Mouse (Mus musculus): ENCODE data around the gene Mex3d.

Gene Mex3d

DNA sequence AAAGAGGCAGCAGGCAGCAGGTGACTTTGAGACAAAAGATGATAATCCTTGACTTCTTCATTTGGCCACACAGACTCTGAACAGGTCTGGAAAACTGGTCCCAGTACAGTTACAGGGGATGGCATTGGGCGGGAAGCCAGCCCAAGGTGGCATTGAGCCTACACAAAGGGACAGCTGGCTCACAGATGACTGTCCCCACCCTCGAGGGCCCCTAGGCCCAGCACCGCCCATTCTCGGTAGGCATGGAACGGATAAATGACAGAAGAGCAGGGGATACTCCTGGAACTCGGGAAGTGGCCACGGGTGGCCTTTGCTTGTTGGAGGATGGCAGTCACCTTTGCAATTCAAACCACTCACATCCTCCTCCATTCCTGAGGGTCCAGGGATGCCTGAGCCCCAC is 2.1 kb downstream of the Mex3d start:
- no peak for DNase-seq

- no peak for DNase-seq
These were observed 2.8 kb downstream of the Mex3d start for GRCm38 (mm10) chr10:80384709-80385108.

- no peak for DNase-seq
These were observed 3.3 kb downstream of the Mex3d start for GRCm38 (mm10) chr10:80384115-80384639.

DNA sequence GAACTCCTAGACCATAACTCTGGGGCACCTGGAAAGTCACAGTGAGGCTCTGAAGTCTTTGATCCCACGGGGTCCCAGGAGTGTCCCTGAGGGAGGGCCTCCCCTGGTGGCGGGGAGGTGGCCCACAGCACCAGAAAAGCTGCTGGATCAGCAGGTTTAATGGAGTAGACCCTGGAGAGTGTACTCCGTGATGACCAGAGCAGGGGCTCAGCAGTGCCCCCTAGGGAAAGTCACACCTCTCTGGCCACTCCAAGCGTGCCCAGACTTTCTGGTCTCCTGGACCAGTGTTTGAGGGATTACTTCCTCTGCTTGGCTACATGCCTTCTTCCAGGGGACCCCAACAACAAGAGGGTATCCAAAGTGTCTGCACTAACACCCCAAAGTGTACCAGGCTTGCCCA is 4.0 kb downstream of the Mex3d start:
- DNase-seq = no peak

DNA sequence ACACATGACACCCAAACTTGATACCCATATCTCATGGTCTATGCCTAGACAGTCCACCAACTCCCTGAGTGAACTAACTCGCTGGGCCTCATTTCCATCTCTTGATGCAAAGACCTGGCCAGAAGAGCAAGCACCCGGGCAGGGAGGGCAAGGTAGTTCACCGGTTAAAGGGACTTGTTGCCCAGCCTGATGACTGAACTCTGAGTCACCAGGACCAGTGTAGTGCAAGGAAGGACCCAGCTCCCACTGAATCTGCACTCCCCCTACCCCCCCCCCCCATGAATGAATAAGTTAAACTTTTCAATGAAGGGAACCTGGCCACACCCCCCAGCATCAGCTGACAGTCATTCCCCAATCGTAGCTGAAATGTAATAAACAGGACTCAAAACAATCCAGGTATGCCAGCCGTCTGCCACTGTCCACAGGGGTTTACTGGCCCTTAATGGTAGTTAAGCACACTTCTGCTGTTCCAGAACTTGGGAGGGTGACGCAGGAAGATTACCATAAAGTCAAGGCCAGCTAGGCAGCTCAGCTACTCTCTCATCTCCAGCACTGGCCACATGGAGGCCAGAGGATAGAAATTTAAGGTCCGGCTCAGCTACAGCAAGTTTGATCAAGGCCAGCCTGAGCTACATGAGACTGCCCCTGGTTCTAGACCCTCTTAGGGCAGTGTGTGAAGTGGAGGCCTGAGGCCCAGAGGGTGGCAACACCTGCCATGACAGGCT is 4.7 kb downstream of the Mex3d start:
- DNase-seq = no peak

GRCm38 (mm10) chr10:80377716-80378115 is 9.7 kb downstream of the Mex3d start:
- DNase-seq = no peak

- DNase-seq = peak; percentile 98
These were observed 11.3 kb downstream of the Mex3d start for GRCm38 (mm10) chr10:80376160-80376559.

- DNase-seq = peak; percentile 75
These were observed 13.4 kb downstream of the Mex3d start for GRCm38 (mm10) chr10:80374063-80374462.

GRCm38 (mm10) chr10:80372706-80373105 is 14.8 kb downstream of the Mex3d start:
- DNase-seq = no peak

- DNase-seq = no peak
These were observed 15.5 kb downstream of the Mex3d start for GRCm38 (mm10) chr10:80371983-80372382.

DNA sequence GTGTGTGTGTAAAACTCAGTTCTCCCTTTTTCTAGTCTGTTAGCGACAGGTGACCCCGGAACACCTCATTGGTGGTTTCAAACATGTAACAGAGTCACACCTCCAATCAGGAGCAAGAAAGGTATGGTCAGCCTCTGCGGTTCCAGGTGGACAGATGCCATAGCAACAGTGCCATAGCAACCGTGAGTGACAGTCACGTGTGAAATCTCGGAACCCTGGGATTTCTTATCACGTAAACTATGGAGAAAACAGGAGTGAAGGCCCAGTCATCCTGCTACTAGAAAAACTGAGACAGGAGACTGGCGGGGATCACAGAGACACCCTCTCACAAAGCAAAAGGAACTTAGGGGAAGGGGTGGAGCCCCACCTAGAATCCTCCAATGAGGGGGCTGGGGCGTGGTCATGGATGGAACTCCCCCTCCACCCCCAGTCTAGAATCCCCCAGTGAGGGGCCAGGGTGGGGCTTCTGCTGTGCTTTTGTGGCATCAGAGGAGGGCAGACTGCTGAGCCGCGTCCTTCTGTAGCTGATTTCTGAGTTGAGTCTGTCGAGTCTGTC is 16.0 kb downstream of the Mex3d start:
- DNase-seq = peak; percentile 64

DNA sequence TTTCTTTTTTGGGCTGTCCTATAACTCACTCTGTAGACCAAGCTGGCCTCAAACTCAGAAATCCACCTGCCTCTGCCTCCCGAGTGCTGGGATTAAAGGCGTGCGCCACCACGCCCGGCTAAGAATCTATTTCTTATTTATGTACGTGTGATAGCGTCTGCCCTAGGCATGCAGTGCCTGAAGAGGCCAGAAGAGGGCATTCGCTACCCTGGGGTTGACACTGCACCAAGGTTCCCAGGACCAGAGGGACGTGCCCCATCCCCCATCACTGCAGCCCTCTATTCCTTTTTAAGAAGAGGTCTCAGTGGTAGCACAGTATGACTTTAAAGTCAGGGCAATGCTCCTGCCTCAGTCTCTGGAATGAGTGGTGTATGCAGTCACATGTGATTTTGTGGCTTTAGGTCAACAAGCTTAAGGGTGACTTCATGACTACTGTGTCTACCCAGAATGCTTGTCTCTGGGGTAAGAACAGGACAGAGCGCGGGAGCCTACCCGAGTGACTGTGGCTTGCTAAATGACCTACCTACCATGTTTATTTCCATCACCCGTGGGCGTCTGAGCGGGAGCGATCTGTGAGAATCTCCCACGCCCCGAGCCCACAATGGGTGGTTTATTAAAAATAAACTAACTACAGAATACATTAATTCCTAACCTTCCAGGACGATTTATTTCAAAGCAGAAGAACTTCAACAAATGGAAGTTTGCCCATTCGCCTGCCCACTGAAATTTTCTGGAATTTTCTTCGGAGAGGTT is 17.3 kb downstream of the Mex3d start:
- DNase-seq = no peak

GRCm38 (mm10) chr10:80368392-80368791 is 19.1 kb downstream of the Mex3d start:
- DNase-seq = no peak

DNA sequence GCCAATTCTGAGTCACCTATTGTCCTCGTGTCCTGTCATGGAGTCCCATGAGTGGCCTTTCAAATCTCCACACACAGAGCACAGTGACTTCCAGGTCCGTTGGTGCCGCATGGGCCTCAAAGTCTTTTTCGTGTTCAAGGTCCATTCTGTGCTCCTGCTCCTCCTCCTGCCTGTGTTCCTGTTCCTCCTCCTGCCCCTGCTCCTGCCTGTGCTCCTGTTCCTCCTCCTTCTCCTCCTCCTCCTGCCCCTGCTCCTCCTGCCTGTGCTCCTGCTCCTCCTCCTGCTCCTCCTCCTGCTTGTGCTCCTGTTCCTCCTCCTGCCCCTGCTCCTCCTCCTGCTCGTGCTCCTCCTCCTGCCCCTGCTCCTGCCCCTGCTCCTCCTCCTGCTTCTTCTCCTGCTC is 19.5 kb downstream of the Mex3d start:
- DNase-seq = no peak

- DNase-seq = no peak
These were observed 21.7 kb downstream of the Mex3d start for GRCm38 (mm10) chr10:80365736-80366135.

DNA sequence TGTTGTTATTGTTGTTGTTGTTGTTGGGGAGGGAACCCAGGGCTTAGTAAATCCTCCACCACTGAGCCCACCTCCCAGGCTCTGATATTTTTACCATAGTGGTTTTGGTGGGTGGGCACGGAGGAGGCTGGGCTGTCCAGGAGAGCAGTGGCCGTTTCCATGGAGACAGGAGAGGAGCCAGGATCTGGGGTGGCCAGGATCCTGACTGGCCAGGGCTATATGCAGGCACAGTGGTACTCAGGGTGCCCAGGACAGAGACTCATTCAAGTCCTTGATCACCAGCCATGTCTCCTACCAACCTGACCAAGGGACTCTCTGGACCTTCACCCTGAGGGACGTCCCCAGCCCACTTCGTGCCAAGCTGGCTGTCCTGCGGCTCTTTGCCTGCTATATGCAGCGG is 23.7 kb downstream of the Mex3d start:
- no peak for DNase-seq

DNA sequence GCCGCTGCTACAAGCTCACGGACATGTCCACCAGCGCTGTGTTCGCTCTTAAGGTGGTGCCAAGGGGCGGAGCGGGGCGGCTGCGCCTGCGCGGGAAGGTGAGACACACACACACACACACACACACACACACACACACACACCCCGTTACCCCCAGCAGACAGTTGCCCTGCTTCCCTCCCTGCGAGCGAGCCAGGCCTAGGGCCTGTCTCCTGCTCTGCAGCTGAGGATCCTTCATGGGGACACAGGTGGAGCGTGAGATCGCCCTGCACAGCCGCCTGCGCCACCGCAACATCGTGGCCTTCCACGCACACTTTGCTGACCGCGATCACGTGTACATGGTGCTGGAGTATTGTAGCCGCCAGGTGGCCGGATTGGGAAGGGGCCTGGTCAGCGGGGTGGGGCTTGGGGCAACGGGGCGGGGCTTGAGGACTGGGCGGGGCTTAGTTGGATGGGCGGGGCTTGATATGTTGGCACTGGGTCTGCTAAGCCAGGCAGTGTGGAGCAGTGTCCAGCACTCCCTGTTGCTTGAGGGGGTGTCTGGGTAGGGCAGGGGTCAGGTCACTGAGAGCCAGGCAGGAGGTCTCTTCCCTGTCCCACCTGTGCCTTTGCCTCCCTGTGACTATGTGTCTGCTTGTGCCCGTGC is 29.3 kb downstream of the Mex3d start:
- DNase-seq = no peak

DNA sequence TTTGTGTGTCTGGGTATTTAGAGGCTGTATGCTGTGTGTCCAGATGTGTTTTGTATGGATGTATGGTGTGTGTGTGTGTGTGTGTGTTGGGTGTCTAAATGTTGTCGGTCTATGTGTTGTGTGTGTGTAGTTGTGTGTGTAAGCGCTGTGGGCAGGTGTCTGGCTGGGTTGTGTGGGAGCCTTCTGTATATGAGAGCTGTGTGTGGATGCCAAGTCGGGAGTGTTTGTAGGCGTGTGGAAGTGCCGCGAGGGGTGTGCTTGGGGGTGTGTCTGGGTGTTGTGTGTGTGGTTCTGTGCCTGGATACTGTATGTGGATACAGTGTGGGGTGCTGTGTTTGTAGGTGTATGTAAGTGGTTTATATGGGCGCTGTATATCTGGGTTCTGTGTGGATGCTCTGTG is 30.1 kb downstream of the Mex3d start:
- DNase-seq = no peak

GRCm38 (mm10) chr10:80356737-80357136 is 30.7 kb downstream of the Mex3d start:
- DNase-seq = no peak

DNA sequence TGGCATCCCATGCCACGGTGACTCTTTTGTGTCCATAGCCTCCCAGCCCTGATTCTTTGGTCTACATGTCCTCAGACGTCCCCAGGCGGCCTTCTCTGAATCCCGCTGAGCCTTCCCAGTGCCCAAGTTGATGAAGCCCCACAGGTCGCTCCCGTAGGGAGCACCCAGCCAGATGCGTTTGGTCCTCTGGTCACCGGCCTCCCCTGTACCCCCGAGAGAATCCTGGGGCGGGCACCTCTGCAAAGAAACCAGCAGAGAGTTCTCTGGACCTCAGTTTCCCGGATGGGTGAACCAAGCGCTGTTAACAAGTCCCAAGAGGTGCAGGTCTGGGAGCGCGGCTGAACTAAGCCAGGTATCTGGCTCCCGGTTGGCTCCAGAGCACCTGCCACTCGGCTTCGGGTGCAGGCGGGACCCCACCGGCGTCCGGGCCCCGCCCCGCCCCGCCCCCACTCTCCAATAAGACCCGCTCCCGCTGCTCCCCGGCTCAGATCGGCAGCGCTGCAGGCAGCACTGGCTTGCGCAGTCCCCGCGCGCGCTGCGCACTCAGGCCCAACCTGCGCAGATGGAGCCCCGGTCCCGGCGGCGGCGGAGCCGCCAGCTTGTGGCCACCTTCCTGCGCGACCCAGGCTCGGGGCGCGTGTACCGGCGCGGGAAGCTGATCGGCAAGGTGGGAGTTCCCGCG is 31.3 kb downstream of the Mex3d start, which contains the start of gene Plk5:
TSS of gene Plk5 (plus strand) at position 459 of the 682 bp plus-strand sequence.
- no peak for DNase-seq

GRCm38 (mm10) chr10:80355431-80355830 is 32.0 kb downstream of the Mex3d start:
- DNase-seq = no peak

DNA sequence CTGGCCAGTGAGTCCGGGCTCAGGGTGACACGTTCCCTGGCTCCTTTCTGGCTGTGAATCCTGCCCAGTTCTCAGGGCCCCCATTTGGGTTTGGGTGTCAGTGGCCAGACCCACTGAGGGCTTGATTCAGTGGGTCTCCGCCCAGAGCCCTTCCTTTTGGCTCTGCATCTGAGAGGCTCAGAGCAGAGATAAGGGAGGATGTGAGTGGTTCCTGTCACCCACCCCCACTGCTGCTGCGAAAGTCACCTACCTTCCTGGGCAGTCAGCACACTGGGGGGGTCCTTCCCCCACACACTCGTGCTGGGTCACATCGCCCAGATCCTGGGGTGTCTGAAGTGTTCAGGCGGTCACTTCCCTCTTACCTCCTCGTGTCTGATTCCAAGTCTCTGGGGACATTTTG is 34.7 kb downstream of the Mex3d start:
- DNase-seq = no peak

- no peak for DNase-seq
These were observed 35.6 kb downstream of the Mex3d start for GRCm38 (mm10) chr10:80351896-80352295.
